Mouse (Mus musculus) left cerebral cortex, adult 11 months (tissue): ENCODE results near the gene Gli2.
A peak's percentile ranks its signal among the peaks of the same experiment; 100 is the strongest.

ENCODE experiments used
- DNase-seq: peaks from one replicate; pipeline ENCODE4 v3.0.0; 2022; ENCODE audit warnings: low spot score

Gene Gli2

GRCm38 (mm10) chr1:118901868-118902586 lies 151.4 kb downstream of the Gli2 start:
- DNase-seq: no peak

- DNase-seq: no peak
Measured at GRCm38 (mm10) chr1:118898351-118898750, 155.1 kb downstream of the Gli2 start.

- DNase-seq: no peak
Measured at GRCm38 (mm10) chr1:118895026-118895762, 158.2 kb downstream of the Gli2 start.

- DNase-seq: no peak
Measured at GRCm38 (mm10) chr1:118891395-118891794, 162.0 kb downstream of the Gli2 start.

- DNase-seq: no peak
Measured at GRCm38 (mm10) chr1:118890125-118890875, 163.1 kb downstream of the Gli2 start.

GRCm38 (mm10) chr1:118880781-118881247 lies 172.6 kb downstream of the Gli2 start:
- no peak for DNase-seq

GRCm38 (mm10) chr1:118878291-118878690 lies 175.1 kb downstream of the Gli2 start:
- DNase-seq: no peak

GRCm38 (mm10) chr1:118875227-118875626 lies 178.2 kb downstream of the Gli2 start:
- DNase-seq: no peak

GRCm38 (mm10) chr1:118873559-118873958 lies 179.9 kb downstream of the Gli2 start:
- DNase-seq: no peak

GRCm38 (mm10) chr1:118864735-118865134 lies 188.7 kb downstream of the Gli2 start:
- DNase-seq: no peak

GRCm38 (mm10) chr1:118864031-118864430 lies 189.4 kb downstream of the Gli2 start:
- no peak for DNase-seq

GRCm38 (mm10) chr1:118858101-118858500 lies 195.3 kb downstream of the Gli2 start:
- DNase-seq: no peak

- no peak for DNase-seq
Measured at GRCm38 (mm10) chr1:118830658-118831057, 222.8 kb downstream of the Gli2 start.

GRCm38 (mm10) chr1:118826614-118827013 lies 226.8 kb downstream of the Gli2 start:
- DNase-seq: peak; percentile 14

- DNase-seq: no peak
Measured at GRCm38 (mm10) chr1:118825467-118826219, 227.8 kb downstream of the Gli2 start.

GRCm38 (mm10) chr1:118825035-118825434 lies 228.4 kb downstream of the Gli2 start:
- no peak for DNase-seq

- no peak for DNase-seq
Measured at GRCm38 (mm10) chr1:118822258-118822657, 231.2 kb downstream of the Gli2 start.

- no peak for DNase-seq
Measured at GRCm38 (mm10) chr1:118815015-118815414, 238.4 kb downstream of the Gli2 start.

GRCm38 (mm10) chr1:118810336-118810735 lies 243.1 kb downstream of the Gli2 start:
- peak; percentile 13 for DNase-seq

GRCm38 (mm10) chr1:118806727-118807126 lies 246.7 kb downstream of the Gli2 start:
- no peak for DNase-seq

GRCm38 (mm10) chr1:118802166-118802565 lies 251.3 kb downstream of the Gli2 start:
- no peak for DNase-seq
